Mouse (Mus musculus) lung, postnatal 25 days (tissue): Measurements from ENCODE around the gene Olfr651.
"Not testable (repeated sequence)": the region's sequence is repeated elsewhere in the genome, so short reads cannot be mapped to it uniquely, and the experiment has no call there.

Source experiments
- DNase-seq: peaks from one replicate; pipeline ENCODE4 v3.0.0; 2022; ENCODE audit warnings: low spot score

The Olfr651 gene

GRCm38 (mm10) chr7:104549833-104550232 lies at the start of gene Olfr651:
TSS of gene Olfr651 (plus strand) at chr7:104550133.
- DNase-seq = no peak

GRCm38 (mm10) chr7:104501186-104501585 lies 48.7 kb upstream of the Olfr651 start:
- DNase-seq = not testable (repeated sequence)

DNA sequence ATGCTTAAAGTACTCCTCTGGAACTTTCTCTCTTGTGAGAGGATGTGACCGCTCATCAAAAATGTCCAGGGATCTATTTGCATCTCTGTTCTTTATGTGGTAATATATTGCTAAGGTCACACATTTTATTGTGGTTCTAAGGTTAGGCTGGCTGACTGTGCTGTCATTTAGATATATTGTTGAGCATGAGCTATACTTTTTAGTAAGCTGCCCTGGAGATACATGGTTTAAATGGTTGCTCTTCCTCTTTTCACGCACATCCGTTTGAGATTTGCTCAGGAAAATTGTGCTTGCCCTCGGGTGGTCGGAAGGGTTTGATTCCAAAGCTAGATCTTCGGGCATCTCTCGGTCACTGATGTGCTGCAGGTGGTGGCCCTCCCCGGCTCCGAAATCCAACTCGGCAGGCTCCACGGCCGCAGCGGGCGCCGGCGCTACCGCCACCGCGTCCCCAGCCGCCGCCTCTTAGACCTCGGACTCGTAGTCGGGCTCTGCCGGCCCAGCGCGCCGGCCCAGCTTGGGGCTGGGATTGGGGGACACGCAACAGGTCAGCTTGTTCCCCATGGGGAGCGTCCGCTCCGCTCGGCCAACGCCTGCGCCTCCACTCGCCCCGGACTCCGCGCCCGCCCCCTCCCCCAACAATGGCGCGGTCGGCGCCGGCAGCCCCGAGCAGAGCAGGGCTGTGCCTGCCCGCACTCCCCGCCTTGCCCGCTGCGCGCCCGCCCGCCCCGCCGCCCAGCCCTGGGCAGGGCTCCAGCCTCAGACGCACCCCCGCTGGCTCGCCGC lies 48.2 kb upstream of the Olfr651 start:
- DNase-seq = no peak

- DNase-seq = peak; percentile 2
Observed at GRCm38 (mm10) chr7:104507421-104508065, 42.4 kb upstream of the Olfr651 start, which contains the start of gene Trim30d. TSS of gene Trim30d (minus strand) at chr7:104507849.

- DNase-seq = no peak
Observed at GRCm38 (mm10) chr7:104552700-104553099, 2.8 kb downstream of the Olfr651 start.

- no peak for DNase-seq
Observed at GRCm38 (mm10) chr7:104560601-104561000, 10.7 kb downstream of the Olfr651 start, which contains the start of gene Olfr652. TSS of gene Olfr652 (plus strand) at chr7:104560901.

DNA sequence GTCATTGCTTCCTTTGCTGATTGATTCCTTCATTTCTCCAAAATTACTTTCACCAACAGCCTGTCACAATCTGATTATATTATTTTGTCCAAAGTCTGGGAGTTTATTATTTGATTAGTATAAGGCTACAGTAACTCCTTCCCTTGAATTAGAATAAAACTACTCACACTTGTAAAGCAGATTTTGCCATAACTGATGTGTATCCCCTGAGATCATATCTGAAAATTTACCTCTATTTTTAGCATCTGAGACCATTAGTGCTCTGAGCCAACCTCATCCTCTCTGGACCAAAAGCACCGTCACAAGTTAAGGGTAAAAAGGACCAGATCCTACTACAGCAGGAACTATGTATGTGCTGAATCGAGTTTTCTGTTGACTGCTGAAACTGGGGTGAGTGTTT lies 27.1 kb downstream of the Olfr651 start, which contains the start of gene Olfr653:
Gene Olfr653 (plus strand): TSS at position 301 of the 400 bp plus-strand sequence.
- no peak for DNase-seq

GRCm38 (mm10) chr7:104580846-104581245 lies 30.9 kb downstream of the Olfr651 start:
- DNase-seq = no peak

GRCm38 (mm10) chr7:104581429-104581828 lies 31.5 kb downstream of the Olfr651 start:
- DNase-seq = no peak

DNA sequence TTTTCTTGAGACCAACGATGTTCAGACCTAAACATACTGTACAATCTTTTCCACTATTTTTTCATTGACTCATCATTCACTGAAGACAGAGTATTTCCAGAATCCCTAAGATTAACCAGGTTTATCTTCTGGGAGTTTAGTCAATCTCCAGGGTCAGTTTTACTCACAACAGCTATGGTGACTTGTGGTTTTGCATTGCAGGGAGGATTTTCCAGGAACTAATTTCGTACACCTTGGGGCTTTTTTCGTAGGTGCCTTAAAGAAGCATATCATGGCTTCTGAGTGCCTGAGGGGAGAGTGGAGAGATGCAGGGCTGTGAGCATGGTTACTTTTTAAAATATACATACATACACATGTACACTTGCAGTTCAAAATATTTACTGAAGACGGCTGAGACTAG lies 36.8 kb downstream of the Olfr651 start, which contains the start of gene Olfr654:
Gene Olfr654 (plus strand): TSS at position 301 of the 400 bp plus-strand sequence.
- DNase-seq = no peak

DNA sequence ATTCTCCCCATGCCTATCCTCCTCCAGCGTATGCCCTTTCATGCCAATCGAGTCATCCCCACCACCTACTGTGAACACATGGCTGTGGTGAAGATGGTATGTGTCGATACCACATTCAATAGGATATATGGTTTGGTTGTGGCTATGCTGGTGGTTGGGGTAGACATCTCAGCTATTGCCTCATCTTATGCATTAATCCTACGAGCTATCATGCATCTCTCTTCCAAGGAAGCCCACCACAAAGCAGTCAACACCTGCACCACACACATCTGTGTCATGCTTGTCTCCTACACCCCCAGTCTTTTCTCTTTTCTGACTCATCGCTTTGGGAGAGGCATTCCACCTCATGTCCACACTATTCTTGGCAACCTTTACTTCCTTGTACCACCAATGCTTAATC lies 38.3 kb downstream of the Olfr651 start:
- DNase-seq = no peak

- no peak for DNase-seq
Observed at GRCm38 (mm10) chr7:104601679-104602078, 51.7 kb downstream of the Olfr651 start, which contains the start of gene Olfr655. TSS of gene Olfr655 (minus strand) at chr7:104601779.

DNA sequence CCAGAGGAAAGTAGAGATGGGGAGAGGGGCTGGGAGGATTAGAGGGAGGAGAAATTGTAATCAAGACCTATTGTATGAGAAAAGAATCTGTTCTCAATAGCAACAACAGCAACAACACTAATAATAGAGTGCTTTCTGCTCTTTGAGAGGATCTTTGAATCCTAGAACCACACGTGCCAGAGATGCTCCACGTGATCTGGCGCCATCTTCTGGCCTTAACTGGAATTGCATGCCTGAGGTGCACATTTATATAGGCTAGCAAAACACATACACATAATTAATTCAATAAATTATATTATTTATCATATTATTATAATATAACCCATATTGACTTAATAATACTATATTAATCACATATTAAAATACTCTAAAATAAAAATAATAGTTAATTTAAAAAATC lies 53.2 kb downstream of the Olfr651 start:
- DNase-seq = peak; percentile 4
